Mouse (Mus musculus) B cell, adult 67 days (primary cell): ENCODE measurements around the gene Iscu. TPM values are rescaled to one million over a fixed set of nuclear protein-coding genes. Genes with fewer than 3 reads are reported as not detected.

ENCODE experiments used
- total RNA-seq, 2 experiments: library from RNA; stranded (reverse); gene quantifications; 4 replicates each; pipeline ENCODE4 v1.2.4; 2023

Gene Iscu
- 10 to 100 TPM; 60.0 to 61.4 TPM for total RNA-seq

DNA sequence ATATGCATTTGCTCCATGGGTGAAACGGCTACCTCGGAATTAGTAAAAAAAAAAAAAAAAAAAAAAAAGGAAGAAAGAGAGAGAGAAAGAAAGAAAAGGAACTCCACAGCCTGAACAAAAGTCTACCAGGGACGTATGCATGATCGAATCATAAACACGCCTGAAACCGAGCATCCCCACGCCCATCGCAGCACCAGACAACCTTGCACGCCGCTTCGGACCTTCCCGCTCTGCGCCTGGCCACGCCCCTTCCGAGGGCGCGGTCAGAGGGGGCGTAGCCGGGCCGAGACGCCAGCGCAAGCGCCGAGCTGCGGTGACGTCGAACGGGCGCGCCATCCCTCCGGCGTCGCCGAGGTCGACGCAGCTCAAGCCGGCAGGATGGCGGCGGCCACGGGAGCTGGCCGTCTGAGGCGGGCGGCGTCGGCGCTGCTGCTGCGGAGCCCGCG is at the start of gene Iscu, which contains the start of gene Sart3:
Gene Iscu, plus strand, starts transcription at position 299 of the 446 bp plus-strand sequence.
Gene Sart3, minus strand, starts transcription at position 61 of the 446 bp plus-strand sequence.

DNA sequence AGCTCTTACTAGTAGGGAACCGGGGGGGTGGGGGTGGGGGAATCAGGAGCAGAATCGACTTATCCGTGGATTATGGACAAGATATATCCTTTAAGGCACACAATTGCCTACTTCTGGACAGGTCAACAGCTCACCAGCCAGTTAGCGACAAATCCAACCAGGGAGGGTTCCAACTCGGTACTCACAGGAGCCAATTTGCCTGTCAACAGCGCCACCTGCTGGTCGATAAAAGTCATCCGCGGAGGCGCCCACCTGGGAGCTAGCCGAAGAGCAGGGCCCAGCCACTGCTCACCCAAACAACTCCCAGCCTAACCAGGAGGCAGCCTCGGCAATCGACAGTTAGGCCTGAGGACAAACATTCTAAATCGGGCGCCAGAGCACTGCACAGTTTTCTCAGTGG is 48.1 kb upstream of the Iscu start, which contains the start of gene 1700069L16Rik:
Gene 1700069L16Rik, minus strand, starts transcription at position 327 of the 400 bp plus-strand sequence.

DNA sequence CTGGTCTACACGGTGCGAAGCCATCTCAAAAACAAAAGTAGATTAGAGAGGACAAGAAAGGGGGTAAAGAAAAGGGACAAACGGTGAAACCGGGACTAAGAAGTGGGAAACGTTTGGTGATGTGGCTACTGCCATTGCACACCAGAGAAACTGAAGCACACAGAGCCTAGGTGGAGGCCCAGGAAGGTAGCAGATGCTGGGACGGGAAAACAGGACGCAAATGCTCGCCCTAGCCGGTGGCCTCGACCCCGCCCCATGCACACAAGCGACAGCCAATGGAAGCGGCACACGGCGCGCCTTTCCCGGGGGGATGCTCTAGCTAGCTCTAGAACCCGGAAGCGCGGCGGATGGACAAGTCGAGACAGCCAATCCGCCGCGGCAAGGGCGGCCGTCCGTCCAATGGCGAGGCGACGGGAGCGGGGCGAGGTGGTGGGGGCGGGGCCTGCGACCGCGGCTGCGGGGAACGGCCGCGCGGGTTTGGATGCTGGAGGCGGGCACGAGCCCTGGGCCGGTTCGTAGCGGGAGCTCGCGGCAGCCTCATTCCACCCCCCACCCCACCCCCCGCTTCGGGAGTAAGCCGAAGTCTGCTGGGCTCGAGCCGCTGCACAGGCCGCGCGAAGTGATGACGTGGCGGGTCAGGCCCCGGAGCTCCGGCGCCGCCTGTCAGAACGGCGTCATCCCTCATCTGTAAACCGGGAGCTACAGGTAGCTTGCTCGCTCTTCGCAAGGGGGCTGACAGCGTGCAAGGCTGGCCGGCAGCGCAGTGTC is 37.0 kb upstream of the Iscu start, which contains the start of gene Ficd:
Gene Ficd, plus strand, starts transcription at position 459 of the 768 bp plus-strand sequence.

DNA sequence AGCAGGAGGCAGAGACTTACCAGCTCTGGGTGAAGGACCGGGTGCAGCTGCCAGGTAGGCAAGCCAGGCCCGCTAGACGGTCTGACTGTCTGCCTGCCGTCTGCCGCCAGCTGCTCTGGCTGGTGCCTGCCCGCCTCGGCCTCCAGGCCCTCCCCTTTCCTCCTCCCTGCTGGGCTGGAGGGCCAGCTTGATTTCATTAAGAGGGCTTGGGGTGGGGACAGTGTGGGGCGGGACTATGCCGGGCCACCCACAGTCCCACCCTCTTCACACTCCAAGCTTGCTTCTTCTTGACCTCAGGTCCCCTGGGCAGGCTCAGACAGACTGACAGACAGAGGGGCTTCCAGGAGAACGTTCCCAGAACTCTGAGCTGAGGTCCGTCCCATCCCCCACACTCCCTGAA is 27.7 kb downstream of the Iscu start, which contains the start of gene Tmem119:
Gene Tmem119, minus strand, starts transcription at position 237 of the 400 bp plus-strand sequence.

Other genes with a start within 250 kb of the Iscu start
- under 1 TPM; 0.71 to 0.81 TPM for gene Cmklr1, start 122.3 kb upstream of the Iscu start, total RNA-seq
- not detected for gene 1700069L16Rik, start 48.0 kb upstream of the Iscu start, total RNA-seq
- 1 to 10 TPM; 6.1 to 9.5 TPM for gene Ficd, start 36.9 kb upstream of the Iscu start, total RNA-seq
- gene Sart3, start 238 bp upstream of the Iscu start, total RNA-seq: 10 to 100 TPM; 74.5 to 82.6 TPM
- not detected for gene Tmem119, start 27.8 kb downstream of the Iscu start, total RNA-seq
- gene Selplg, start 59.9 kb downstream of the Iscu start, total RNA-seq: 10 to 100 TPM; 50.5 to 59.7 TPM
- 10 to 100 TPM; 43.3 to 49.0 TPM for gene Coro1c, start 136.0 kb downstream of the Iscu start, total RNA-seq
- gene Ssh1, start 221.1 kb downstream of the Iscu start, total RNA-seq: 10 to 100 TPM; 74.5 to 81.4 TPM
- under 1 TPM; 0.38 to 0.62 TPM for gene Dao, start 231.0 kb downstream of the Iscu start, total RNA-seq